Mouse (Mus musculus) kidney, postnatal 4 days (tissue): ENCODE measurements around the gene Zc3h18.

Experiments used
- DNase-seq, 2 experiments: peaks; one replicate each; pipeline ENCODE4 v3.0.0; 2021; ENCODE audit warnings: mixed read lengths in 2 of 2

The Zc3h18 gene

GRCm38 (mm10) chr8:122437708-122438331 is 61.4 kb downstream of the Zc3h18 start:
- DNase-seq, result peak in 1 of 2 experiments; percentile 46

- no peak for DNase-seq
Observed at GRCm38 (mm10) chr8:122439336-122439735, 62.9 kb downstream of the Zc3h18 start.

- no peak for DNase-seq
Observed at GRCm38 (mm10) chr8:122441326-122441725, 64.9 kb downstream of the Zc3h18 start.

- no peak for DNase-seq
Observed at GRCm38 (mm10) chr8:122442356-122442755, 65.9 kb downstream of the Zc3h18 start.

GRCm38 (mm10) chr8:122442781-122443180 is 66.4 kb downstream of the Zc3h18 start:
- no peak for DNase-seq

- peak; percentile 99 for DNase-seq
Observed at GRCm38 (mm10) chr8:122443262-122444006, 67.0 kb downstream of the Zc3h18 start, which contains the start of gene Mvd. Gene Mvd, minus strand, starts transcription at chr8:122443422.

- DNase-seq, result peak; percentile 84 to 90
Observed at GRCm38 (mm10) chr8:122444058-122444748, 67.8 kb downstream of the Zc3h18 start.

GRCm38 (mm10) chr8:122445203-122445602 is 68.8 kb downstream of the Zc3h18 start:
- peak in 1 of 2 experiments; percentile 46 for DNase-seq

GRCm38 (mm10) chr8:122451161-122451703 is 74.8 kb downstream of the Zc3h18 start:
- no peak for DNase-seq

- DNase-seq, result no peak
Observed at GRCm38 (mm10) chr8:122452154-122452553, 75.7 kb downstream of the Zc3h18 start.

- no peak for DNase-seq
Observed at GRCm38 (mm10) chr8:122454409-122454808, 78.0 kb downstream of the Zc3h18 start.

GRCm38 (mm10) chr8:122457171-122457570 is 80.8 kb downstream of the Zc3h18 start:
- no peak for DNase-seq

GRCm38 (mm10) chr8:122459218-122459900 is 83.0 kb downstream of the Zc3h18 start:
- DNase-seq, result peak; percentile 56 to 58

- DNase-seq, result no peak
Observed at GRCm38 (mm10) chr8:122459990-122460389, 83.6 kb downstream of the Zc3h18 start.

GRCm38 (mm10) chr8:122460524-122461472 is 84.4 kb downstream of the Zc3h18 start, which contains the start of gene Snai3:
Gene Snai3, minus strand, starts transcription at chr8:122460733.
- DNase-seq, result peak; percentile 72 to 85

GRCm38 (mm10) chr8:122461473-122462148 is 85.2 kb downstream of the Zc3h18 start:
- no peak for DNase-seq

- no peak for DNase-seq
Observed at GRCm38 (mm10) chr8:122462510-122462909, 86.1 kb downstream of the Zc3h18 start.

GRCm38 (mm10) chr8:122463651-122464640 is 87.5 kb downstream of the Zc3h18 start:
- no peak for DNase-seq

GRCm38 (mm10) chr8:122464985-122465384 is 88.6 kb downstream of the Zc3h18 start:
- DNase-seq, result no peak
